Mouse (Mus musculus) erythroblast, embryonic 14.5 days (primary cell): ENCODE measurements around the gene Abcd1. TPM values are rescaled to one million over a fixed set of nuclear protein-coding genes. Genes with fewer than 3 reads are reported as not detected.
A peak's percentile ranks its signal among the peaks of the same experiment; 100 is the strongest.

Experiments used
- H3K27me3 ChIP-seq: 2 replicates; pipeline ENCODE4 v1.6.1; 2012; ENCODE audit warnings: inconsistent platforms; ENCODE audit not compliant: control insufficient read depth
- H3K36me3 ChIP-seq: 2 replicates; pipeline ENCODE4 v1.6.1; 2012; ENCODE audit warnings: mild to moderate bottlenecking, inconsistent platforms; ENCODE audit not compliant: control insufficient read depth
- H3K4me1 ChIP-seq: 2 replicates; pipeline ENCODE4 v1.6.1; 2012; ENCODE audit warnings: inconsistent platforms; ENCODE audit not compliant: control insufficient read depth
- H3K4me3 ChIP-seq: replicated peaks from 2 replicates; pipeline ENCODE3; 2012; ENCODE audit warnings: moderate library complexity, mild to moderate bottlenecking, inconsistent platforms
- H3K9me3 ChIP-seq: 2 replicates; pipeline ENCODE4 v1.6.1; 2012; ENCODE audit warnings: low read length, inconsistent platforms, mixed read lengths; ENCODE audit not compliant: control insufficient read depth
- GATA1 ChIP-seq: IDR thresholded peaks from 2 replicates; pipeline ENCODE4 v1.6.1; 2012; ENCODE audit warnings: low read length, inconsistent platforms, mixed read lengths
- TAL1 ChIP-seq: IDR thresholded peaks from 3 replicates; pipeline ENCODE4 v1.6.1; 2012; ENCODE audit warnings: low read length, inconsistent platforms, mixed read lengths
- polyA plus RNA-seq: library from polyadenylated mRNA; stranded (reverse); fragments of >175 nt; gene quantifications from 2 replicates; pipeline ENCODE4 v1.2.3, GENCODE M21; 2012

Abcd1 gene
- polyA plus RNA-seq, 1 experiment, result 1.6 TPM

- peaks cover 85% of the 10 kb centered on the region for H3K36me3 ChIP-seq
- no peaks in the 10 kb centered on the region for H3K9me3 ChIP-seq
- no peak for TF ChIP-seq TAL1
- no peak for TF ChIP-seq GATA1
- H3K4me1 ChIP-seq, result no peaks in the 10 kb centered on the region
- H3K27me3 ChIP-seq, result no peaks in the 10 kb centered on the region; the same call in 1 of the 2 replicates
- H3K4me3 ChIP-seq, result no peak overlapping the region
Measured at GRCm38 (mm10) chrX:73685629-73686028, 30.8 kb upstream of the Abcd1 start.

GRCm38 (mm10) chrX:73690917-73691629, 25.3 kb upstream of the Abcd1 start:
- Histone ChIP-seq H3K27me3 (no peaks in the 10 kb centered on the region), H3K9me3 (no peaks in the 10 kb centered on the region), H3K4me3 (no peak overlapping the region), H3K4me1 (no peaks in the 10 kb centered on the region), H3K36me3 (peaks cover 82% of the 10 kb centered on the region)
- TF ChIP-seq TAL1 (no peak), GATA1 (no peak)

GRCm38 (mm10) chrX:73700472-73700871, 15.9 kb upstream of the Abcd1 start:
- peaks cover 49% of the 10 kb centered on the region for H3K36me3 ChIP-seq
- H3K27me3 ChIP-seq, result no peaks in the 10 kb centered on the region
- H3K4me3 ChIP-seq, result no peak overlapping the region
- no peaks in the 10 kb centered on the region for H3K4me1 ChIP-seq
- no peak for TF ChIP-seq GATA1
- TF ChIP-seq TAL1, result no peak
- H3K9me3 ChIP-seq, result no peaks in the 10 kb centered on the region

GRCm38 (mm10) chrX:73715476-73716108, 805 bp upstream of the Abcd1 start:
- H3K36me3 ChIP-seq, result peaks cover 34% of the 10 kb centered on the region
- H3K9me3 ChIP-seq, result peaks cover 12% of the 10 kb centered on the region
- H3K4me3 ChIP-seq, result peak overlapping the region; percentile 85
- no peak for TF ChIP-seq GATA1
- TF ChIP-seq TAL1, result no peak
- peaks cover 7% of the 10 kb centered on the region; the same call in 1 of the 2 replicates for H3K27me3 ChIP-seq
- H3K4me1 ChIP-seq, result peaks cover 46% of the 10 kb centered on the region

GRCm38 (mm10) chrX:73716709-73717545, 530 bp downstream of the Abcd1 start:
- peaks cover 48% of the 10 kb centered on the region for H3K4me1 ChIP-seq
- H3K4me3 ChIP-seq, result peak overlapping the region; percentile 85
- TF ChIP-seq GATA1 (no peak), TAL1 (no peak)
- H3K36me3 ChIP-seq, result peaks cover 26% of the 10 kb centered on the region
- peaks cover 7% of the 10 kb centered on the region; the same call in 1 of the 2 replicates for H3K27me3 ChIP-seq
- H3K9me3 ChIP-seq, result peaks cover 12% of the 10 kb centered on the region

- Histone ChIP-seq H3K4me1 (peaks cover 48% of the 10 kb centered on the region), H3K36me3 (peaks cover 19% of the 10 kb centered on the region), H3K27me3 (peaks cover 7% of the 10 kb centered on the region; the same call in 1 of the 2 replicates), H3K9me3 (peaks cover 12% of the 10 kb centered on the region), H3K4me3 (peak overlapping the region; percentile 85)
- no peak for TF ChIP-seq TAL1
- no peak for TF ChIP-seq GATA1
Measured at GRCm38 (mm10) chrX:73717667-73718066, 1.3 kb downstream of the Abcd1 start.

GRCm38 (mm10) chrX:73718271-73718670, 1.9 kb downstream of the Abcd1 start:
- TF ChIP-seq TAL1, result no peak
- no peak for TF ChIP-seq GATA1
- H3K36me3 ChIP-seq, result peaks cover 16% of the 10 kb centered on the region
- peaks cover 12% of the 10 kb centered on the region for H3K9me3 ChIP-seq
- H3K27me3 ChIP-seq, result peaks cover 7% of the 10 kb centered on the region; the same call in 1 of the 2 replicates
- peaks cover 48% of the 10 kb centered on the region for H3K4me1 ChIP-seq
- H3K4me3 ChIP-seq, result peak overlapping the region; percentile 85

- TF ChIP-seq GATA1 (no peak), TAL1 (no peak)
Measured at GRCm38 (mm10) chrX:73718686-73719362, 2.4 kb downstream of the Abcd1 start.

More at GRCm38 (mm10) chrX:73718686-73719362, 2.4 kb downstream of the Abcd1 start:
- peaks cover 48% of the 10 kb centered on the region for H3K4me1 ChIP-seq
- peaks cover 7% of the 10 kb centered on the region; the same call in 1 of the 2 replicates for H3K27me3 ChIP-seq
- H3K9me3 ChIP-seq, result peaks cover 12% of the 10 kb centered on the region
- H3K4me3 ChIP-seq, result peak overlapping the region; percentile 85
- peaks cover 14% of the 10 kb centered on the region for H3K36me3 ChIP-seq
